Comparison of ENCODE assay signal across 13 mouse cellular contexts in the genomic region with DNA sequence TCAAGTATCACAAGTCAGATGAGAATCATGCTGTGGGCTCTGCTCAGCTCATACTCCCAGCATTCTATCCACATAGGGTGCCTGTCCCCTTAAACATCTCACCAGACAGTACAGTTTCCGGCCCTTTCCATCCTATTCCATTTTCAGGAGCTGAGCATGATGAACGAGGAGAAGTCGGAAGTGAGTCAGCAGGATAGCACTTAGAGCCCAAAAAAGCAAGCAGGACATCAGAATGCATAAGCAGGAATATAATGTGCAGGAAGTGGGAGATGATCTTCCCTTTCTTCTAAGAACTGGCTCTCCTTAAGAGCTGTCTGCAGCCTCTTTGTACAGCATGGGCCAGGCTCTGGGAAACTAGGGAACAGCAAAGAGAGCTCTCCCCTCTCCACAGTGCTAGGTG. TPM values are rescaled to one million over a fixed set of nuclear protein-coding genes. Genes with fewer than 3 reads are reported as not detected.
DNase-seq lines count a peak whose midpoint lies in the region; ATAC-seq and TF ChIP-seq lines count a peak whose summit lies in the region.
"Had no signal": no experiment of that assay in that cellular context is flagged by ENCODE, and none has a peak within 500 bp of the region (broad histone marks: within the 10 kb centered on the region; RNA-seq: fewer than 3 reads in every experiment).

No protein-coding gene starts in this region.

- no peak for TF ChIP-seq EP300 in lung, postnatal 0 days (IDR thresholded peaks at IDR 0.05)

- peak overlapping the region; percentile 38; the same call in 1 of the 2 replicates for H3K27ac ChIP-seq in lung, postnatal 0 days (ENCODE audit: low read length)
- peak overlapping the region; percentile 93 for H3K27ac ChIP-seq in left cerebral cortex, adult 2 months
- H3K27ac ChIP-seq: forebrain, embryonic 13.5 days had no signal

- 32% methylated on average over 3 of the region's 3 CpGs for WGBS in lung, postnatal 0 days

- H3K9me3 ChIP-seq in lung, postnatal 0 days (ENCODE audit: low read length) = no peaks in the 10 kb centered on the region
- H3K9me3 ChIP-seq: forebrain, embryonic 13.5 days had no signal

- no peak for ATAC-seq in lung, postnatal 0 days
- ATAC-seq: forebrain, embryonic 13.5 days had no signal

- H3K9ac ChIP-seq in lung, postnatal 0 days (replicated peaks; ENCODE audit: low read depth) = no peak overlapping the region
- H3K9ac ChIP-seq: forebrain, embryonic 13.5 days had no signal

- H3K4me3 ChIP-seq in lung, postnatal 0 days (ENCODE audit: low read depth, low read length) = no peak overlapping the region
- H3K4me3 ChIP-seq in left cerebral cortex, adult 2 months = no peak overlapping the region
- H3K4me3 ChIP-seq: forebrain, embryonic 13.5 days had no signal

- intact Hi-C loops in left cerebral cortex, adult 2 months (cut with DNase I) = loop anchor here (1.0 kb wide), 1 partner anchor 24 kb away; no protein-coding TSS in a partner anchor

- peak; percentile 38 for DNase-seq in kidney, adult 9 months
- DNase-seq in kidney, adult 11 months = no peak
- peak; percentile 40 for DNase-seq in lung, postnatal 0 days (ENCODE audit: low spot score)
- DNase-seq in lung, adult 18-20 months = no peak
- DNase-seq in R1 (ENCODE audit: low read depth, low spot score) (peak; percentile 34), adipocyte (ENCODE audit: low spot score) (no peak)
- no peak for DNase-seq in left cerebral cortex, adult 2 months (ENCODE audit: extremely low spot score in 1 of 2, low spot score in 2 of 2)
- no peak for DNase-seq in ovary, postnatal 36 days (ENCODE audit: low spot score)
- DNase-seq: adrenal gland, adult 2 months; cerebellum, adult 11 months; cerebellum, postnatal 14 days; gastrocnemius, postnatal 10 days had no signal

- no peaks in the 10 kb centered on the region for H3K36me3 ChIP-seq in lung, postnatal 0 days (ENCODE audit: insufficient read depth, low read length)

- H3K27me3 ChIP-seq in lung, postnatal 0 days (replicated peaks; ENCODE audit: insufficient read depth, low read length) = no peaks in the 10 kb centered on the region
- H3K27me3 ChIP-seq: forebrain, embryonic 13.5 days had no signal

- no peak overlapping the region for H3K4me2 ChIP-seq in lung, postnatal 0 days (replicated peaks; ENCODE audit: low read depth, low read length)
- H3K4me2 ChIP-seq: forebrain, embryonic 13.5 days had no signal

- no peaks in the 10 kb centered on the region for H3K4me1 ChIP-seq in lung, postnatal 0 days (ENCODE audit: insufficient read depth, low read depth, low read length)
- H3K4me1 ChIP-seq: forebrain, embryonic 13.5 days had no signal

- TF ChIP-seq CTCF in lung, postnatal 0 days (IDR thresholded peaks at IDR 0.05) = no peak
- no peak for TF ChIP-seq CTCF in left cerebral cortex, adult 2 months (IDR thresholded peaks at IDR 0.05)

RNA-seq across cellular contexts. Expression of gene Nlk, which starts 5.1 kb away (rescaled TPM):
- polyA plus RNA-seq in lung, postnatal 0 days (2015; fragmentation: Nextera tagmentation; extraction: Ambion mirVana) = 15.9 and 16.0 TPM in 2 replicates
- 100 to 1,000 TPM; 115 to 118 TPM for total RNA-seq in left cerebral cortex, adult 2 months (2021)

RNA-seq across cellular contexts. Expression of gene Ccnq, which starts 49.2 kb away (rescaled TPM):
- polyA plus RNA-seq in lung, postnatal 0 days (2015; fragmentation: Nextera tagmentation; extraction: Ambion mirVana) = 27.4 and 31.5 TPM in 2 replicates
- 10 to 100 TPM; 16.1 to 20.1 TPM for total RNA-seq in left cerebral cortex, adult 2 months (2021)

Comparison
In these comparisons a context has a peak if more than half of its experiments do, and no peak if none do; other contexts are left out.
1. DNase-seq: peak in kidney, adult 9 months (single experiment), lung, postnatal 0 days (single experiment) and R1 (single experiment); none in kidney, adult 11 months (single experiment), lung, adult 18-20 months (0 of 2), left cerebral cortex, adult 2 months (0 of 2), ovary, postnatal 36 days (single experiment) and adipocyte (single experiment).